Mouse (Mus musculus) CH12.LX (cell line): ENCODE measurements around the gene Chchd3.

Experiments used
- CTCF ChIP-seq, 2 experiments: IDR thresholded peaks in 1 of 2; conservative IDR thresholded peaks in 1 of 2; 2 replicates each; pipeline ENCODE4 v1.5.1; 2011 to 2012; ENCODE audit warnings: low read depth in 2 of 2, low read length in 2 of 2, improper control_type of control experiment in 1 of 2, inconsistent platforms in 1 of 2, mild to moderate bottlenecking in 1 of 2, moderate library complexity in 1 of 2
- EP300 ChIP-seq: IDR thresholded peaks from 2 replicates; pipeline ENCODE4 v1.6.1; 2011; ENCODE audit warnings: low read length, improper control_type of control experiment
- HCFC1 ChIP-seq: IDR thresholded peaks from 2 replicates; pipeline ENCODE4 v1.6.1; 2012; ENCODE audit warnings: low read depth, mild to moderate bottlenecking, inconsistent platforms, low read length, improper control_type of control experiment
- JUN ChIP-seq: IDR thresholded peaks from 2 replicates; pipeline ENCODE4 v1.6.1; 2011; ENCODE audit warnings: low read depth, mild to moderate bottlenecking, low read length, improper control_type of control experiment, moderate library complexity; ENCODE audit not compliant: insufficient read depth
- JUND ChIP-seq: conservative IDR thresholded peaks from 2 replicates; pipeline ENCODE4 v1.6.1; 2011; ENCODE audit warnings: low read depth, low read length, improper control_type of control experiment
- POLR2AphosphoS2 ChIP-seq: IDR thresholded peaks from 2 replicates; pipeline ENCODE4 v1.6.1; 2011; ENCODE audit warnings: low read depth, low read length, improper control_type of control experiment
- TBP ChIP-seq: conservative IDR thresholded peaks from 2 replicates; pipeline ENCODE4 v1.6.1; 2011; ENCODE audit warnings: low read depth, low read length, improper control_type of control experiment
- USF2 ChIP-seq: conservative IDR thresholded peaks from 2 replicates; pipeline ENCODE4 v1.6.1; 2011; ENCODE audit warnings: low read depth, low read length, improper control_type of control experiment
- ZNF384 ChIP-seq: IDR thresholded peaks from 2 replicates; pipeline ENCODE4 v1.6.1; 2012; ENCODE audit warnings: low read depth, low read length, improper control_type of control experiment, inconsistent platforms

DNA sequence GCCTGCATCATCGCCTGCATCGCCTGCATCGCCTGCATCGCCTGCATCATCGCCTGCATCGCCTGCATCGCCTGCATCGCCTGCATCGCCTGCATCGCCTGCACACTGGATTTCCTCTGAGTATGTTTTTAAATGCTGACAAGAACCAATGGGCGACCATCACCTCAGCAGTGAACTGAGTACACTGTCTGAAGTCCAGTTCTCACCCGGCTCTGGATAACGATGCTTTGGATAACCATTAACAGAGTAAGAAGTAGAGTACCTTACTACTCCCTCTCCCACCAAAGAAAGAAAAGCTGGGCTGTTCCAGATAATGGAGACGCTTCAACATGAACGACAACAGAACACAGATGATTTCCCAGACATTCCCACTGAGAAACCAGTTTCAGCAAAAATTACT is 58.8 kb downstream of the Chchd3 start:
- no peak for TF ChIP-seq EP300
- TF ChIP-seq TBP = no peak
- TF ChIP-seq CTCF (conservative IDR thresholded peaks at IDR 0.05 in 1 of 2, IDR thresholded peaks at IDR 0.05 in 1 of 2; ENCODE audit: low read depth in 2 of 2, low read length in 2 of 2) = no peak
- no peak for TF ChIP-seq JUND
- no peak for TF ChIP-seq ZNF384
- no peak for TF ChIP-seq POLR2AphosphoS2
- no peak for TF ChIP-seq HCFC1
- no peak for TF ChIP-seq JUN
- TF ChIP-seq USF2 = no peak
